Mouse (Mus musculus): ENCODE results near the gene Psmd6.

The Psmd6 gene

GRCm38 (mm10) chr14:14120230-14121096, at the start of gene Psmd6:
TSS of gene Psmd6 (minus strand) at chr14:14120984.
- peak; percentile 94 for DNase-seq (ENCODE audit: low read depth, low spot score)

GRCm38 (mm10) chr14:14110710-14111109, 10.1 kb downstream of the Psmd6 start:
- DNase-seq (ENCODE audit: low read depth, low spot score): peak; percentile 72

GRCm38 (mm10) chr14:14104930-14105318, 15.9 kb downstream of the Psmd6 start:
- DNase-seq (ENCODE audit: low read depth, low spot score): no peak

- no peak for DNase-seq (ENCODE audit: low read depth, low spot score)
These were observed 16.4 kb downstream of the Psmd6 start for GRCm38 (mm10) chr14:14104213-14104929.

- no peak for DNase-seq (ENCODE audit: low read depth, low spot score)
These were observed 19.5 kb downstream of the Psmd6 start for GRCm38 (mm10) chr14:14101296-14101695.

- DNase-seq (ENCODE audit: low read depth, low spot score): no peak
These were observed 20.0 kb downstream of the Psmd6 start for GRCm38 (mm10) chr14:14100773-14101280.

GRCm38 (mm10) chr14:14098330-14098980, 22.3 kb downstream of the Psmd6 start:
- DNase-seq (ENCODE audit: low read depth, low spot score): peak; percentile 96

GRCm38 (mm10) chr14:14090571-14090970, 30.2 kb downstream of the Psmd6 start:
- no peak for DNase-seq (ENCODE audit: low read depth, low spot score)

- DNase-seq (ENCODE audit: low read depth, low spot score): no peak
These were observed 32.6 kb downstream of the Psmd6 start for GRCm38 (mm10) chr14:14088016-14088791.

GRCm38 (mm10) chr14:14087348-14087747, 33.4 kb downstream of the Psmd6 start:
- DNase-seq (ENCODE audit: low read depth, low spot score): no peak

- no peak for DNase-seq (ENCODE audit: low read depth, low spot score)
These were observed 34.0 kb downstream of the Psmd6 start for GRCm38 (mm10) chr14:14086711-14087263.

- DNase-seq (ENCODE audit: low read depth, low spot score): no peak
These were observed 37.0 kb downstream of the Psmd6 start for GRCm38 (mm10) chr14:14083811-14084210.

- no peak for DNase-seq (ENCODE audit: low read depth, low spot score)
These were observed 40.1 kb downstream of the Psmd6 start for GRCm38 (mm10) chr14:14080604-14081194.

GRCm38 (mm10) chr14:14071456-14071855, 49.3 kb downstream of the Psmd6 start:
- DNase-seq (ENCODE audit: low read depth, low spot score): no peak

- DNase-seq (ENCODE audit: low read depth, low spot score): peak; percentile 43
These were observed 50.1 kb downstream of the Psmd6 start for GRCm38 (mm10) chr14:14070541-14071315.

GRCm38 (mm10) chr14:14068553-14068952, 52.2 kb downstream of the Psmd6 start:
- no peak for DNase-seq (ENCODE audit: low read depth, low spot score)

GRCm38 (mm10) chr14:14067648-14068472, 52.9 kb downstream of the Psmd6 start:
- DNase-seq (ENCODE audit: low read depth, low spot score): peak; percentile 80

GRCm38 (mm10) chr14:14066241-14066640, 54.5 kb downstream of the Psmd6 start:
- no peak for DNase-seq (ENCODE audit: low read depth, low spot score)

- DNase-seq (ENCODE audit: low read depth, low spot score): no peak
These were observed 55.7 kb downstream of the Psmd6 start for GRCm38 (mm10) chr14:14065142-14065498.
